Mouse (Mus musculus): ENCODE measurements around the gene Mb. TPM values are rescaled to one million over a fixed set of nuclear protein-coding genes. Genes with fewer than 3 reads are reported as not detected.

Mb gene
- polyA plus RNA-seq, 1 experiment: not detected

DNA sequence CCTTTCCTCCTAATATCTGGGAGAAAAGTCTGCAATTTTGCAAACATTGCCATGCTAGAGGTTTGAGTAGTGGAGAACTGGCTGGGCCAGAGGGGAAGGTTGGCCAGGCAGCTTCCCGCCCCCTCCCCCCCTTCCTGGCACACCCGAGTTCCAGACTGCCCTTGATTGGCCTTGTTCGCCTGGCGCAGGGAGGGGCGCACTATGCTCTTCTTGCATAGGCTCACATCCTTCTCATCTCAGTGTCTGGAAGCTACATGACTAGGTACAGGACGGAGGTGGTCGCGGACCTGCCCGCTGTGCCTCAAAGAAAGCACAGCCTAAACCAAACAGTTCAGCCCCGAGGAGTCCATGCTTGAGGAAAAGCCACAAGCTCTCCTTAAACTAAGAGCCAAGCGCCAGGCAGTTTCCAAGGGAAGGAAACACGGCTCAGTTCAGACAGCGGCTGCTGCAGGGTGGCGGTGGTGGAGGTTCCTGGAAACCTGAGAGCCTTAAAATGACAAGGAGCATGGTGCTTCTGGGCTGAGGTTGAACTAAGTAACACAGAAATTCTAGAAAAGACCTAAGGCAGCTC, 30.3 kb upstream of the Mb start:
- no peaks in the 10 kb centered on the region for H3K9me3 ChIP-seq
- no peak overlapping the region for H3K4me3 ChIP-seq (replicated peaks)
- H3K36me3 ChIP-seq (replicated peaks; ENCODE audit: low read length): no peaks in the 10 kb centered on the region
- peaks cover 50% of the 10 kb centered on the region for H3K27me3 ChIP-seq (replicated peaks)
- H3K4me1 ChIP-seq: no peaks in the 10 kb centered on the region
- TF ChIP-seq FLI1 (IDR thresholded peaks at IDR 0.05; ENCODE audit: low read length) (no peak), GATA1 (IDR thresholded peaks at IDR 0.05; ENCODE audit: borderline replicate concordance, low read length) (no peak)

- Histone ChIP-seq H3K27me3 (replicated peaks) (peaks cover 48% of the 10 kb centered on the region), H3K36me3 (replicated peaks; ENCODE audit: low read length) (no peaks in the 10 kb centered on the region), H3K4me1 (no peaks in the 10 kb centered on the region), H3K4me3 (replicated peaks) (no peak overlapping the region), H3K9me3 (no peaks in the 10 kb centered on the region)
- TF ChIP-seq FLI1 (IDR thresholded peaks at IDR 0.05; ENCODE audit: low read length) (no peak), GATA1 (IDR thresholded peaks at IDR 0.05; ENCODE audit: borderline replicate concordance, low read length) (no peak)
Measured at GRCm38 (mm10) chr15:77079890-77080361, 29.5 kb upstream of the Mb start.

DNA sequence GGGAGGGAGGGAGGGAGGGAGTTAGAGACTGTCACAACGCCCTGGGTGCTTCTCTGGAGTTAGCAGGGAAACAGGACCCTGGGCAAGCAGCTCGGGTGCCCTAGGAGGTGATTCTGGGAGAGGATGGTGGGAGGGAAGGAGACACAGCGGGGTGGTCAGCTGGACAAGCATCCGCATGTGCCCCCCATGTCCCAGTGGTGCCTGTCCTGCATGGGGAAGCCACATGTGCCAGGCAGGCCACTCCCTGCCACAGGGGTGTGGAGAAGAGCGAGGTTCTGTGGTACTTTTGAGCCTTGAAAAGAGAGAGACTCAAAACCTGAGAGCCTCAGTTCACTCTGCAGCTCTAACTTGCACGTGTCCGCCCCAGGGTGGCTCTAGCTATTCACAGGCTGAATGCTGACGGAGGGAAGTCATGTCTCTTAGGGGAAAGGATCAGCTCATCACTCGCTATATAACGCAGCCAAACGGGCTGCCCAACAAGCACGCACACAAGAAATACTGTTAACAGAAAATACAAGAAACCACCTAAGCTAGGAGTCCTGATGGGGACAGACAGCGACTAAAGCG, 28.9 kb upstream of the Mb start:
- H3K27me3 ChIP-seq (replicated peaks): peaks cover 47% of the 10 kb centered on the region
- no peaks in the 10 kb centered on the region for H3K36me3 ChIP-seq (replicated peaks; ENCODE audit: low read length)
- H3K4me1 ChIP-seq: no peaks in the 10 kb centered on the region
- TF ChIP-seq GATA1 (IDR thresholded peaks at IDR 0.05; ENCODE audit: borderline replicate concordance, low read length) (no peak), FLI1 (IDR thresholded peaks at IDR 0.05; ENCODE audit: low read length) (no peak)
- no peak overlapping the region for H3K4me3 ChIP-seq (replicated peaks)
- H3K9me3 ChIP-seq: no peaks in the 10 kb centered on the region

- Histone ChIP-seq H3K4me3 (replicated peaks) (no peak overlapping the region), H3K4me1 (no peaks in the 10 kb centered on the region), H3K27me3 (replicated peaks) (peaks cover 48% of the 10 kb centered on the region), H3K9me3 (no peaks in the 10 kb centered on the region), H3K36me3 (replicated peaks; ENCODE audit: low read length) (no peaks in the 10 kb centered on the region)
- no peak for TF ChIP-seq FLI1 (IDR thresholded peaks at IDR 0.05; ENCODE audit: low read length)
- TF ChIP-seq GATA1 (IDR thresholded peaks at IDR 0.05; ENCODE audit: borderline replicate concordance, low read length): no peak
Measured at GRCm38 (mm10) chr15:77078786-77079185, 28.3 kb upstream of the Mb start.

DNA sequence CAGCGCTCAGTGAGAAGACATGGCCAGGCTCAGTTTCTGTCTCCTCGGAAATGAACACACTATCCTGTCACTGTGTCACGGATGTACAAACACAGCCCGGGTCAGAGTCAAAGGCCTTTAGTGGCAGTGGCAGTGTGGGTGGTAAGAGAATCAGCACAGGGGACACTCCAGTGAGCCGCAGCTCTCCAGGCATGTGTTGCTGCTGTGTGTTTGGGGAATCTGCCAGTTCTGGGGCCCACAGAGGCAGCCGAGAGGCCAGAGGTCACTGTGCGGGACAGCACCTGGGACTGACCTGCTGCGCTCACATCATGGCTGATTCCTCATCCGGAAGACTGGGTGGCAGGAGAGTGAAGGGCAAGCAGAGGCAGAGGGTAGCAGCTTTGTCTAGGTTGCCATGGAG, 27.4 kb upstream of the Mb start:
- TF ChIP-seq GATA1 (IDR thresholded peaks at IDR 0.05; ENCODE audit: borderline replicate concordance, low read length) (no peak), FLI1 (IDR thresholded peaks at IDR 0.05; ENCODE audit: low read length) (no peak)
- H3K36me3 ChIP-seq (replicated peaks; ENCODE audit: low read length): no peaks in the 10 kb centered on the region
- no peaks in the 10 kb centered on the region for H3K9me3 ChIP-seq
- no peaks in the 10 kb centered on the region for H3K4me1 ChIP-seq
- no peak overlapping the region for H3K4me3 ChIP-seq (replicated peaks)
- peaks cover 53% of the 10 kb centered on the region for H3K27me3 ChIP-seq (replicated peaks)

DNA sequence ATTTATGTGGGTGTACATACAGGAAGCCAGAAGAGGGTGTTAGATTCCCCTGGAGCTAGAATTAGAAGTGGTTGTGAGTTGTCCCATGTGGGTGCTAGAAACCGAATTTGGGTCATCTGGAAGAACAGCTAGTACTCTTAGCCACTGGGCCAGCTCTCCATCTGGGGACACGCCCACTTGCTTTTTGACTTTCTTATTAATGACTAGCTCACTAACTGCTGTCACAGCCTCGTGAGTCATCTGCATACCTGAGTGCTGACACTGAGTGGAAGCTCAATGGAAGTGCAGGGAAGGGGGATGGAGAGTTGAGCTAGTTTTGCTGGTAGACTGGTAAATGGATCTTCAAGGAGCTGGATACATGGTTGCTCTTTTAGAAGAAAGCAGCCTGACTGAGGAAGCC, 26.1 kb upstream of the Mb start:
- Histone ChIP-seq H3K4me3 (replicated peaks) (no peak overlapping the region), H3K4me1 (no peaks in the 10 kb centered on the region), H3K9me3 (no peaks in the 10 kb centered on the region), H3K36me3 (replicated peaks; ENCODE audit: low read length) (no peaks in the 10 kb centered on the region), H3K27me3 (replicated peaks) (peaks cover 57% of the 10 kb centered on the region)
- no peak for TF ChIP-seq GATA1 (IDR thresholded peaks at IDR 0.05; ENCODE audit: borderline replicate concordance, low read length)
- no peak for TF ChIP-seq FLI1 (IDR thresholded peaks at IDR 0.05; ENCODE audit: low read length)

DNA sequence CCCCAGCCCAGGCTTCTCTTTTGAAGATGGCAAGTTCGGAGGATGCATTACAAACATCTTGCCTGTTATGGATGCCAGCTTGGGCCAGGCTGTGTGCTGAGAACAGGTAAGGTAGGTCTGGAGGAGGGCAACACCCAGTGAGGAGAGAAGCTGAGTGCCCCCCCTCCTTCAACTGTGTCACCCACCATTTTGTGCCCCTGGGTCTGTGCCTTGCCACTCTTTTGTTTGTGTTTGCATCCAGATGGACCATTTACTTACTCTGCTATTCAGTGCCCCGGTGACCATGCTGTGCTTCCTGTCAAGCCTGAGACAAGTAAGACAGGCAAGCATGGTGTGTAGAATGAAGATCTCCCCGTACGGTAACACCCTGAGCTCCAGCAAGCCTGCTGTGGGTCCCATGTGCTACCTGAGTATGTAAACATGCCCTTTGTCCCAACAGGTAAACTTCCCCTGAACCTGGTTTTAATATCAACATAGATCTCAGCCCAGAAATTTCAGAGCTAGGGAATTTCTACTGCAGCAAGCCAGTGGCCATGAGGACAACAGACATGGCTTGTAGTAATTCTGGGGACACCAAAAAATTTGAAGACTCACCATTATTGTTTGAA, 22.2 kb upstream of the Mb start:
- TF ChIP-seq FLI1 (IDR thresholded peaks at IDR 0.05; ENCODE audit: low read length) (no peak), GATA1 (IDR thresholded peaks at IDR 0.05; ENCODE audit: borderline replicate concordance, low read length) (no peak)
- Histone ChIP-seq H3K27me3 (replicated peaks) (peaks cover 60% of the 10 kb centered on the region), H3K36me3 (replicated peaks; ENCODE audit: low read length) (no peaks in the 10 kb centered on the region), H3K4me1 (no peaks in the 10 kb centered on the region), H3K9me3 (no peaks in the 10 kb centered on the region), H3K4me3 (replicated peaks) (no peak overlapping the region)

- Histone ChIP-seq H3K27me3 (replicated peaks) (peaks cover 51% of the 10 kb centered on the region), H3K4me3 (replicated peaks) (no peak overlapping the region), H3K36me3 (replicated peaks; ENCODE audit: low read length) (no peaks in the 10 kb centered on the region), H3K4me1 (no peaks in the 10 kb centered on the region), H3K9me3 (no peaks in the 10 kb centered on the region)
- TF ChIP-seq FLI1 (IDR thresholded peaks at IDR 0.05; ENCODE audit: low read length) (no peak), GATA1 (IDR thresholded peaks at IDR 0.05; ENCODE audit: borderline replicate concordance, low read length) (no peak)
Measured at GRCm38 (mm10) chr15:77071501-77071900, 21.0 kb upstream of the Mb start.

DNA sequence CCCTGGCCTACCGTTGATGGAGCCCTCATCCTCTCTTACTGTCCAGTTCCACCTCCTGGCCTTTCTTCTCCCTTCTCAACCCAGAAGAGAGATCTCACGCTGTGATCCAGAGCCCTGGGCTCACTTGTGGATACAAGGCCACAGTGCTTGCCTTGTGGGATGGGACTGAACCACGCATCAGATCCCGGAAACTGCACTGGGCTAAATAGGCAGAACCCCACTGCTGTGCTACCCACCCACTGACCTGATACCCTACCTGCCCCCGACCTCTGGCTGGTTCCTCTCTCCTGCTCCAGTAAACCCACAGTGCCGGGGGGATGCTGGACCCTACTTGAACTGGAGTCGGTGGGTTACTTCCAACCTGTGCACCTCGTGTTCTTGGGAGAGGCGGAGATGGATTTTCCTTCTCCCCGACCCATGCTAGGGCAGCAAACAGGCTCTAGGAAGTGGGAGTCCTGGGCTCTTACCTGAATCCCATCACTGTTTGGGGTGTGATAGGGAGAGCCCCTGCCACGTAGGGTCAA, 20.3 kb upstream of the Mb start:
- H3K4me3 ChIP-seq (replicated peaks): no peak overlapping the region
- no peaks in the 10 kb centered on the region for H3K4me1 ChIP-seq
- no peaks in the 10 kb centered on the region for H3K36me3 ChIP-seq (replicated peaks; ENCODE audit: low read length)
- no peak for TF ChIP-seq GATA1 (IDR thresholded peaks at IDR 0.05; ENCODE audit: borderline replicate concordance, low read length)
- TF ChIP-seq FLI1 (IDR thresholded peaks at IDR 0.05; ENCODE audit: low read length): no peak
- H3K9me3 ChIP-seq: no peaks in the 10 kb centered on the region
- peaks cover 52% of the 10 kb centered on the region for H3K27me3 ChIP-seq (replicated peaks)

GRCm38 (mm10) chr15:77069019-77069418, 18.5 kb upstream of the Mb start:
- Histone ChIP-seq H3K4me3 (replicated peaks) (no peak overlapping the region), H3K27me3 (replicated peaks) (peaks cover 45% of the 10 kb centered on the region), H3K9me3 (peaks cover 5% of the 10 kb centered on the region), H3K36me3 (replicated peaks; ENCODE audit: low read length) (no peaks in the 10 kb centered on the region), H3K4me1 (no peaks in the 10 kb centered on the region)
- TF ChIP-seq GATA1 (IDR thresholded peaks at IDR 0.05; ENCODE audit: borderline replicate concordance, low read length) (no peak), FLI1 (IDR thresholded peaks at IDR 0.05; ENCODE audit: low read length) (no peak)

Data from megakaryocyte, embryonic 14.5 days (primary cell).